Comparison of ENCODE assay signal across 8 mouse cellular contexts in the genomic region with DNA sequence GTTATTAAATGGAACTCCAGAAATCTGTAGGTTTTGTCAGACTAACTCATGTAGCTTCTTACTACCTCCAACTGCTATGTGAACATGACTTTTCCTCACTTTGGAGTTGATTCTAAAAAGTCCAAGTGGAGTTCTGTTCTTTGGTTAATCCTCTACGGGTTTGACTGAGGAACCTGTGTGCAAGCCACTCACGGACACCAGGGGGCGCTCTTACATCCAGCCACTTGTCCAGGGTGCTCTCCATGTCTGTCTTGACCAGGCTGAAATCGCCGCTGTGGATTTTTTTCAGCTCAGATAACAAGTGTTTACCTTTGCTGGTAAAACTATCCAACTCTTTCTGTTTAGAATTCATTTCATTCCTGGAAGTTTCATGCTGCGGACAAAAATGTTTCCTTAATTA.
DNase-seq lines count a peak whose midpoint lies in the region; ATAC-seq lines count a peak whose summit lies in the region.

No protein-coding gene starts in this region.

- no peak overlapping the region for H3K4me3 ChIP-seq in liver, embryonic 12.5 days
- H3K4me3 ChIP-seq in liver, embryonic 11.5 days (ENCODE audit: low read depth, low read length) = no peak overlapping the region

- H3K36me3 ChIP-seq in liver, embryonic 12.5 days = no peaks in the 10 kb centered on the region
- H3K36me3 ChIP-seq in liver, embryonic 11.5 days (ENCODE audit: control insufficient read depth, insufficient read depth, low read length) = no peaks in the 10 kb centered on the region

- no peak overlapping the region for H3K4me2 ChIP-seq in liver, embryonic 12.5 days
- no peak overlapping the region for H3K4me2 ChIP-seq in liver, embryonic 11.5 days

- H3K27me3 ChIP-seq in liver, embryonic 12.5 days (replicated peaks) = no peaks in the 10 kb centered on the region
- no peaks in the 10 kb centered on the region for H3K27me3 ChIP-seq in liver, embryonic 11.5 days (replicated peaks; ENCODE audit: control insufficient read depth, insufficient read depth, low read length)

- no peak for ATAC-seq in liver, embryonic 12.5 days
- peak; percentile 74; the same call in 1 of the 2 replicates for ATAC-seq in cerebellum, adult (ENCODE audit: insufficient number of reproducible peaks, low FRiP score, low TSS enrichment)
- peak; percentile 64 for ATAC-seq in liver, embryonic 11.5 days (replicated peaks; ENCODE audit: low FRiP score)

- 18% methylated on average over 6 of the region's 6 CpGs for WGBS in liver, embryonic 12.5 days (ENCODE audit: insufficient replicate concordance)
- 22% methylated on average over 6 of the region's 6 CpGs for WGBS in liver, embryonic 11.5 days

- no peaks in the 10 kb centered on the region for H3K4me1 ChIP-seq in liver, embryonic 12.5 days
- no peaks in the 10 kb centered on the region for H3K4me1 ChIP-seq in liver, embryonic 11.5 days (replicated peaks; ENCODE audit: control insufficient read depth, insufficient read depth, low read length)

- peak; percentile 71 for DNase-seq in liver
- DNase-seq in frontal cortex, postnatal 10 days (ENCODE audit: low spot score in 2 of 2) = peak; percentile 32 to 57
- DNase-seq in kidney, adult 8-10 months = peak; percentile 46 to 77
- DNase-seq in liver, embryonic 11.5 days (ENCODE audit: low spot score) = peak; percentile 55
- DNase-seq in ovary, postnatal 14 days (ENCODE audit: low spot score) = peak; percentile 65
- peak; percentile 55 for DNase-seq in thymus, postnatal 0 days (ENCODE audit: low spot score)

- no peaks in the 10 kb centered on the region for H3K9me3 ChIP-seq in liver, embryonic 12.5 days (replicated peaks)
- no peaks in the 10 kb centered on the region for H3K9me3 ChIP-seq in liver, embryonic 11.5 days (ENCODE audit: control insufficient read depth, low read length)

- H3K9ac ChIP-seq in liver, embryonic 12.5 days = no peak overlapping the region
- no peak overlapping the region for H3K9ac ChIP-seq in liver, embryonic 11.5 days (ENCODE audit: low read depth, low read length)

- no peak overlapping the region for H3K27ac ChIP-seq in liver, embryonic 12.5 days
- H3K27ac ChIP-seq in liver, embryonic 11.5 days (ENCODE audit: low read depth, low read length) = no peak overlapping the region
